Mouse (Mus musculus) layer of hippocampus, adult 11-12 months (tissue): ENCODE data around the gene Megf6.

ENCODE experiments used
- DNase-seq: peaks from one replicate; pipeline ENCODE4 v3.0.0; 2022; ENCODE audit warnings: low spot score

Megf6 gene

DNA sequence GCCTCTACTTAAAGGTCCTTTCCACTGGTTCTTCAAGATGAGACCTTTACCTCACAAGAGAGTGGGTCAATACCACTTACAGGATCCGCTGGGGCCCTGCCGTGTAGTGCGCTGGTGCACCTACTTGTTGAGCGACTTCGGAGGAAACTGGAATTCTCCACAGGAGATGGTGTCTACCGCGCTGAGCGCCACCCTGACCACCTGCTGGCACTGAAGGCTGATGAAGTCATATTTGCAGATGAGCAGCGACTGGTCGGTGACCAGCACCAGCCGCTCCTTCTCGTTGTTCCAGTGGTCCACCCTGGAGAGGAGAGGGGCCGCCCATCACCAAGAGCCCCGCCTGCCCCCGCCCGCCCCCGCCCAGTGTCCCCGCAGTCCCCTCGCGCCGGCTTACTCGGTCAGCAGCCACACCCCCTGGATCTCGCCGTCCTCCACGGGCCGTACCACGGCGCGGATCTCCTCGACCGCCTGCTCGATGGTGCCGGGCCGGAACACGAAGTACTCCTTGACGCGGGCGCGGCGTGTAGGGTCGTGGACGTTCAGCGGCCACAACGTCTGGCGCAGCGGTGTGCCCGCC, 10.5 kb upstream of the Megf6 start:
- DNase-seq, result no peak

DNA sequence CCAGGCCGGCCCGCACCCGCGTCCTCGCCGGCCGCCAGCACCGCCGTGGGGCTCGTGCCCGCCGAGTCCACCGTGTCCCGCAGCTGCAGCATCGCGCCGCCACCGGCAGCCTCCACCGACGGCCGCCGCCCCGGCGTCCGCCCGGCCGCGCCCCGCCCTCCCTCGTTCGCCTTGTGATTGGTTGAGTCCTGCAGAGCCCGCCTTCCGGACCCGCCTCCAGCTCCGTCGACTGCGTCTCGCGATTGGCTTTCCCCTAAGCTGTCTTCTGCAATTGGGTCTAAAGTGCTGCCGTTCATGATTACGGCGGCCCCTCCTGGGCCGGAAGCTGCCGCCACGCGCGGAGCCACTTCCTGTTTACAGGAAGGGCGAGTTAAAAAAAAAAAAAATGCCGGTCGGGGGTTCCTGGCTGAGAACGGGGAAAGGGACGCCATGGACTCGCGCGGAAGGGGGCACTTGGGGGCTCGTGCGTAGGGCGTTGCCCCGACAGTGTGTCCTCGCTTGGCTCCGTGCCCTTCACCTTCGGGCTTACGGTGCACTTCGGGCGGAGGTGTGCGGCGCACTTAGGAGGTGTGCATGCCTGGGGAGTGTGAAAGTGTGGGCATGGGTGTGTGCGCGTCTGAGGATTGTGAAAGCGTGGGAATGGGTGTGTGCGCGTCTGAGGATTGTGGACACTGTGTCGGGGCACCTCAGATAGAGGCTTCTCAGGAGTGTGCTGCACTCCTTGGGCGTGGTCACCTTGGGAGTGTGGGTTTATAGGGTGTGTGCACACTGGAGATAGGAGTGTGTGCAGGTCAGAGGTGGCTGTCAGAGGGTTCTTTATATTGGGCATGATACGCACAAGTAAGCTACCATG, 9.8 kb upstream of the Megf6 start, which contains the start of gene Tprgl:
Tprgl (minus strand) TSS at position 129 of the 853 bp plus-strand sequence.
- peak; percentile 97 for DNase-seq

DNA sequence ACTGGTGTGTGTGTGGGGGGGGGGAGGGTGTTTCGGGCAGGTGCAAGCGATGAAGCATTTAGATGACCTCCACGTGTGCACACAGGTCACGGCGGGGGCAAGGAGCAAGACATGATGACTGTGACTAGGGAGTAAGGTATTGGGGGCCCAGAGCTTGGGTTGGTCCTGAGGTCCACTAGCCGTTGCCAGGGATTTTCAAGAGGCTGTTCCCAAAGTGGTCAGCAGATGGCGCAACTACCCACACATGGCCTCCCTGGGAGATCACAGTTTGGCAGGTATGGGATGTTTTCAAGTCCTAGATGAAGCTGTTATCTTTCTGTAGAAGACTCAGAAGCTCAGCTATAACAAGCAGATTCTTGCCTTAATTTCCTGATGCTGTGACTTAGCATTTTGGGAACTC, 7.2 kb upstream of the Megf6 start:
- DNase-seq, result peak; percentile 76

DNA sequence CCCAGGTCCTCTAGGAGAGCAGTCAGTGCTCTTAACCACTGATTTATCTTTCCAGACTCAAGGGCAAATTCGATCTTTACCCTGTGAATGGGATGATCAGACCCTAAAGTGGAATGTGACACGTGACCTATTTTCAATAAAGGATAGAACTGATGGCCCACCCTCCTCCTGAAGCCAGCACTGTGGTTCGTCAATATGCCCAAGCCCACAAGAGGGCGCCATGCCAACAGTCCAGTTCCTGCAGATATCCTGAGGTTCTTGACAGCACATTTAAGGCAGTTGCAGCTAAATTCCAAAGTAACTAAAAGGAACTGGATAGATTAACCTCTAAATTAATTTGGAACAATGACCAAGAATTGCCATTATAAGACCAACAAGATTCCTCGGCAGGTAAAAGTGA, 3.5 kb upstream of the Megf6 start:
- DNase-seq, result peak; percentile 50

GRCm38 (mm10) chr4:154170021-154170420, 509 bp upstream of the Megf6 start:
- no peak for DNase-seq

DNA sequence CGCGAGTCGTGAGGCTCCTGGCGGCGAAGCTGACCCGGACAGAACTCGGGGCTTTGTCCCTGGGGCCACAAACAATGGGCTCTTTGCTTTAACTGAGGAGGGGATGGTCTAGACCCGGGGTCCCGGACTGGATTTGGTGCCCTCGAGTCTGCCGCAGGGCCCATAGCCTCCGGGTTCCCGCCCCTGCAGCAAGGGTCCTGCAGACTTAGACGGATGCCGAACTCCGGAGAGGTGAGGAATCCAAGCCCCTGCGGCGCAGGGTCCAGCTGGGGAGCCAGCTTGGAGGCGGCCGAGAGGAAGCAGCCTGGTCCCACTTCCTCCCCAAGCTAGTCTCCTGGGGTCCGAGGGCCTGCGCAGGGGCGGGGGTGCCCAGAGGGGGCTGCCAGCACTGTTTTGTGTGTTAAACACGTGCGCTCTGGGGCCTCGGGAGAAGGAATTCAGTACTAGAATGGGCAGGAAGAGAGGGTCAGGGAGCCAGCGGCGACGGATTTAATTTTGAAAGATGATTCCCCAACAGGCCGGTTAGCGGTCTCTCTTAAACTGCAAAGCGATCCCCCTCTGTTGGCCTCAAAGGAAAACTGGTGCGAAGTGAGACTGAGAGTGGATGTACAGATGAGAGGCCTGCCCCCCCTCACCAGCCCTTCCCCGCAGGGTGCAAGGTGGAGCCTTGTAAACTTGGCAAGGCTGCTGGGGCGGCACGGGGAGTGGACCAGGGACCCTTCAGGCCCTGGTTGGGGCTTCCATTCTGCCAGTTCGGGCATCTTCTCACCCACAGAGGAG, 811 bp downstream of the Megf6 start:
- no peak for DNase-seq

GRCm38 (mm10) chr4:154171931-154172604, 1.5 kb downstream of the Megf6 start:
- DNase-seq, result no peak

DNA sequence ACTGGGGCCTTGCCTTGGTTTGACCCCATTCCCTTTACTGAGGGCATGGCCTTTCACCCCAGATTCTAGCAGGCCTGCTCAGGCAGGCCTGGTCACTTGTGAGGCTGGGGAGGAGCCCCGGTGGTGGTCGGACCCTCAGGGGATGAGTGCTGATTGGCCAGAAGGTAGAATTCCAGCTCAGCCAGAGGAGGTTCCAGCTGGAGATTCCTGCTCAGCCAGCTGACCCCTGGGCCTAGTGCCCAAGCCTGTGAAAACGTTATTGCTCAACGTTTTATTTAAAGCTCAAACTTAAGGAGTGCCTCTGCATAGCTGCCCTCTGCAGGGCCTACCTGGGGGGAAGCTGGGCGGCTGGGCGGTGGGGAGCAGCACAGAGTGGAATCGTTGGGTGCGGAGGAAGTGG, 6.7 kb downstream of the Megf6 start:
- DNase-seq, result no peak

- DNase-seq, result no peak
These were observed 10.5 kb downstream of the Megf6 start for GRCm38 (mm10) chr4:154181001-154181400.

GRCm38 (mm10) chr4:154183566-154183965, 13.0 kb downstream of the Megf6 start:
- DNase-seq, result no peak

DNA sequence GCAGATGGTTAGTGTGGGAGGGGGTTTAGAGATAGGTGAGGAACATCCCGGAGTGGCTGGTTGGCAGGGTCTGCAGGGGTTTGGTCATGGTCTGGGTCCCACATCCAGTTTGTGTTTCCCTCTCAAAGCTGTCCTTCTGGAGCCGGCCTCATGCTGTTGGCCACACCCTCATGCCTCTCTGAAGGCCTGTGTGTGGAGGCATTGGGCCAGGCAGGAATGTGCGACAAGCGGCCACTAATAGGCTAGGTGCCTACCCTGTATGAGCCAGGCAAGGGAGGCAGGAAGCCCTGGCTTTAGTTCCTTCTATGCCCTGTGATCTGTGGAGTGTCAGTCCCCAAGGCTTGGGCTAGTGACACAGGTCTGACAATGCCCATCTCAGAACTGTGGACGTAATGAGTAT, 14.5 kb downstream of the Megf6 start:
- no peak for DNase-seq

GRCm38 (mm10) chr4:154186002-154186537, 15.5 kb downstream of the Megf6 start:
- no peak for DNase-seq

GRCm38 (mm10) chr4:154188948-154189347, 18.4 kb downstream of the Megf6 start:
- no peak for DNase-seq

- no peak for DNase-seq
These were observed 27.4 kb downstream of the Megf6 start for GRCm38 (mm10) chr4:154197961-154198360.

DNA sequence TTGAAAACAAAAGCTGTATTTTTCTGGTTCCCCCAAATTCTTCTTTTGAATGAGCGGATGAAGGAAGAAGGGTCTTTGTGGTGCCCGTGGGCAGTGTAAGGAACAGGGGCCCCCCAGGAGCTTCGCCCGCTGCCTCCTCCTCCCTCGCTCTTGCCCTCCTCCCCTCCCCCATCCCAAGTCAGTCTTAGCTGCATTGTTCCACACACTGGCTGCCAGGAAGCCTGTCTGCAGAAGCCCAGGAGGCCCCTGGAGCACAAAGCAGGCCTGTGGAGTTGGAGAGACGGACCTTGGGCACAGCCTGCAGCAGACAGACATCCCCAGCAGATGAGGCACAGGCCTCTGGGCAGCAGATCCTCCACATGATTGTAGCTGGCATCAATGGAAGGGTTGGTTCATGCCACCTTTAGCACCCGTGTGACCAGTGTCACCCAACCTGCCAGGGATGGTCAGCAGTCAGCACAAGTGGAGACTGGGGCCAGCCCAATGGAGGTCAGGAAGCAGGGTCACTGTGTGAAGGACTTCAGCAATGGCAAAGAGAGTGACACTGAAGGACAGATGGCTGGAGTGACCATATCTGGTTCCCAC, 27.9 kb downstream of the Megf6 start:
- no peak for DNase-seq

- no peak for DNase-seq
These were observed 31.0 kb downstream of the Megf6 start for GRCm38 (mm10) chr4:154201511-154201910.

DNA sequence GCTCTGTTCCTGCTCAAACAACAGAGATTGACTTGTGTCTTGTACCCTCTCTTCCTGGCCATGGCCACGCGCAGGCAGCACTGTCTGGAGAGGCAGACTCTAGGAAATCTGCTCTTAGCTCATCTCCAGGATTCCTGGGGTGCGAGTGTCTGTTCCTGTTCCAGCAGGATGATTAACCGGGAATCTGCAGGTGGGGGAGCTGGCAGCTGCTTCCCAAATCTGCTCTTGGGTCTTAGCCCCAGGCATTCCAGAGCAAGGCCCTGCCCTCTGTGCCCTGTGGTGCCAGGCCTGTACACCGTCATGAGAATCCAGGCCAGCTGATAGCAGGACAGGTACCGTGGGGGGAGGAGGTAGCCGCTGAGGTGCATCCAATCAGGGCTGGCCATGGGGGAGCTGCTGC, 34.0 kb downstream of the Megf6 start:
- DNase-seq, result no peak

GRCm38 (mm10) chr4:154205392-154205791, 34.9 kb downstream of the Megf6 start:
- DNase-seq, result no peak

DNA sequence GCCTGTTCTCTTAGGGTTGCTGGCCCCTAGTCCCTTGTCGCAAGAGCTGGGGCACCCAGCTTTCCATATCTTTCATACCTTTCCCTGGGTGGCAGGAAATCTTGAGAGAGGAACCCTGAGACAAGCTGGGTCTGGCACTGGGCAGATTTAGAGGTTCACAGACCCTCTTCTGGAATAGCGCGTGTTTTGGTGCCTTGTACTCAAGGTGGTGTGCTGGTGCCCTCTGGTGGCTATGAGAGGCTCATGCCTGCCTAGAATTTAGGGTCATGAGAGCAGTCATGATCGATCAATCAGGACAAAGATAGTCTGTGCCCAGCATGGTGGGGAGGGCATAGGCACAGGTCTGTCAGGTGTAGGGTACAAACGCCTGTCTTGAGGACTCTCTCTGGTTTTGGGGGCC, 36.7 kb downstream of the Megf6 start:
- peak; percentile 67 for DNase-seq

- DNase-seq, result no peak
These were observed 38.5 kb downstream of the Megf6 start for GRCm38 (mm10) chr4:154209054-154209453.

DNA sequence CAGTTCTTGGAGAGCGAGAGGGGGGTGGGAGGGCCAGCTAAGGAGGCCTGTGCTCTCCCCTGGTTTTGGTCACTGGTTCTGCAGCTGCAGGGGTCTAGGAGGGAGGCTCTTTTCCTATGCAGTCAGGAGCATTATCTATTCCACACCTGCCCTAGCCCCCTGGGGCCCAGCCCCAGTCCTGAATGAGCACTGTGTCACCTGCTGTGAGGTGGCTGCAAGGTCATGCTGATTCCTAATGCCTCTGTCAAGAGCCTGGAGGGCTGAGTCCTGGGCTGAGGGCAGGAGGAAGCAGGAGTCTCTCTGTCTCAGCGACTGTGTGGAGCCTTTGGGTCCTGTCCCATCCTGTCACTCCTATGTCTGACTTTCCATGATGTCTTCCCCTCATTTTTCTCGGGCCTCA, 39.3 kb downstream of the Megf6 start:
- no peak for DNase-seq

DNA sequence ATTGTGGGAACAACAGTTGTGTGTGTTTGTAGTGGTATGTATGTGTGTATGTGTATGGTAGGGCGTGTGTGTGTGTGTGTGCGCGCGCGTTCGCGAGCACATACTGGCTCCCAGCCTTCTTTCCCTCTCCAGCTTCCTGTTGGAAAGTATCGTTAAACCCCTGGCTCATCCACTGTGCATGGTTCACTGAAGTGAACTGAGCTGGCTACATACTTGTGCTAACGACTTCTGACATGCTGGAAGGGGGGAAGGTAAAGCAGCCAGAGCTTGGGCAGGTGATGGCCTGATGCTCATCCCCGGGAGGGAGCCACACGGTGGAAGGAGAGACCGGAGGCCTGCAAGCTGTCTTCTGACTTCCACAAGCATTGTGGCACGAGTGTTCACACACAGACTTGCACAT, 40.9 kb downstream of the Megf6 start:
- DNase-seq, result no peak
